ENCODE assay signal across 15 mouse cellular contexts in the genomic region with DNA sequence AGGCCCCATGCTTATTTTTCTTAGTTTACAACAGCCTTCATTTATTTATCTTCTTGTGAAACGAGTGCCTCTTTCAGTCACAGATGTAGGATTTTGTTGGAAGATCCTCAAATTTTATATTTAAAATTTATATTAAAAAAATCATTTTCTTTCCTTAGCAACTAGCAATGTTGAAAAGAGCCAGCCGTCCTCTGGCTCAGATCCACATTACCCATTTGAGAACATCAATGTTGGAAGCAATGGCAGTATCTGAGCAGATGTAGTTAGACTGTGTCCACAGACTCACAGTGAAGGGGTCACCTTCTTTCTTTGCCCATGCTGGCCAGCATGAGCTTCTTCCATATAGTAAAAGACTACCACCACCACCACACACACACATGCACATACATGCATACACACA.
"Had no signal": no experiment of that assay in that cellular context is flagged by ENCODE, and none has a peak within 500 bp of the region (broad histone marks: within the 10 kb centered on the region; RNA-seq: fewer than 3 reads in every experiment).

No protein-coding gene starts in this region.

- H3K27ac ChIP-seq: kidney, postnatal 0 days; limb, embryonic 12.5 days; limb, embryonic 15.5 days; liver, embryonic 14.5 days; lung, embryonic 15.5 days; stomach, postnatal 0 days had no signal

- DNase-seq: kidney, adult 2 months; kidney, postnatal 25 days; left cerebral cortex, postnatal 4 days; liver, postnatal 0 days; lung, postnatal 14 days; midbrain, embryonic 14.5 days; thymus, adult 2 months; thymus, postnatal 14 days; thymus, postnatal 4 days had no signal

- H3K4me3 ChIP-seq: limb, embryonic 12.5 days; limb, embryonic 15.5 days; lung, embryonic 15.5 days had no signal
